Mouse (Mus musculus): ENCODE measurements around the gene 1700001J03Rik. TPM values are rescaled to one million over a fixed set of nuclear protein-coding genes. Genes with fewer than 3 reads are reported as not detected.
"Not testable (repeated sequence)": the region's sequence is repeated elsewhere in the genome, so short reads cannot be mapped to it uniquely, and the experiment has no call there.

1700001J03Rik gene
- not detected in 2 replicates for polyA plus RNA-seq (2015; fragmentation: Nextera tagmentation; extraction: Ambion mirVana)

DNA sequence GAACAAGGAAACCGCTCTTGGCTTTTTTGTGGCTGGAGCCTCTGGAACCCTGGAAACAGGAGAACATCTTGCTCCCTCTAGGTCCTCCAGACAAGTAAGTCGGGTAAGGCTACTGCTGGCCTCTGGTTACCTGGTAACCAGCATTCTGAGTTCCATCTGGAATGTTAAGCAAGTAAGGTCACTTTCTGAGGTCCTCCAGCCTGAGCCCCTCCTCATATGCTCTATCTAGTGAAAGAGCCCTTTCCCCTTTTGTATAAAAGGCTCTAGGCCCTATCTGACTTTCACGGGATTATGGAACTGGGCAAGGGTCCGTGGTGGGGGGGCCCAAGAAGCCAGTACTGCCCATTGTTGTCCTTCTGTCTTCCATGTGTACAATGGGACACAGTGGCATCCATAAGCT is at the start of gene 1700001J03Rik:
Gene 1700001J03Rik, minus strand, starts transcription at position 101 of the 400 bp plus-strand sequence.
- not testable (repeated sequence) for H3K27ac ChIP-seq (ENCODE audit: low read length); H3K4me1 ChIP-seq (replicated peaks; ENCODE audit: control insufficient read depth, insufficient read depth, low read length); H3K27me3 ChIP-seq (replicated peaks; ENCODE audit: control insufficient read depth, insufficient read depth, low read length); H3K36me3 ChIP-seq (ENCODE audit: control insufficient read depth, insufficient read depth); H3K9me3 ChIP-seq (ENCODE audit: control insufficient read depth, low read length); H3K9ac ChIP-seq (replicated peaks; ENCODE audit: low read depth, low read length); ATAC-seq; H3K4me3 ChIP-seq (replicated peaks; ENCODE audit: low read length); H3K4me2 ChIP-seq (ENCODE audit: low read length)
- WGBS = 76% methylated on average over 4 of the region's 4 CpGs

DNA sequence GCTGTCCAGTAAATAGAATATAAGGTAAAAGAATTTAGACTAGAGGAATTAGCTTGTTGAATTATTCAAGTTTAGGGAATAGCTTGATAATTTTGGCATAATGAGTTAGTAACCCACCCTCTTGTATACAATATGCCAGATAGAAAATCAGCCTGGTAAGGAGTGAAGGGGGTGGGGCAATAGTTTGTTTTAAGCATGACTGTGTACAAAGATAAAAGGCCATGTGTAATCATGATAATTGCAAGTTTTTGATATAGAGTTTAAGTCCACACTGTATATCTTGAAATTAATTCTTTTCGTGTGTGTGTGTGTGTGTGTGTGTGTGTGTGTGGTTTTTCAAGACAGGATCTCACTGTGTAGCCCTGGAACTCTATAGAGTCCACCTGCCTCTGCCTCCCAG is 49.2 kb upstream of the 1700001J03Rik start:
- Histone ChIP-seq H3K27me3 (replicated peaks; ENCODE audit: control insufficient read depth, insufficient read depth, low read length) (no peaks in the 10 kb centered on the region), H3K9me3 (ENCODE audit: control insufficient read depth, low read length) (no peaks in the 10 kb centered on the region), H3K4me2 (ENCODE audit: low read length) (no peak overlapping the region), H3K4me1 (replicated peaks; ENCODE audit: control insufficient read depth, insufficient read depth, low read length) (peaks cover 17% of the 10 kb centered on the region), H3K9ac (replicated peaks; ENCODE audit: low read depth, low read length) (no peak overlapping the region), H3K4me3 (replicated peaks; ENCODE audit: low read length) (no peak overlapping the region), H3K27ac (ENCODE audit: low read length) (no peak overlapping the region), H3K36me3 (ENCODE audit: control insufficient read depth, insufficient read depth) (no peaks in the 10 kb centered on the region)
- ATAC-seq = no peak
- WGBS = 88% methylated on average over 1 of the region's 1 CpGs

DNA sequence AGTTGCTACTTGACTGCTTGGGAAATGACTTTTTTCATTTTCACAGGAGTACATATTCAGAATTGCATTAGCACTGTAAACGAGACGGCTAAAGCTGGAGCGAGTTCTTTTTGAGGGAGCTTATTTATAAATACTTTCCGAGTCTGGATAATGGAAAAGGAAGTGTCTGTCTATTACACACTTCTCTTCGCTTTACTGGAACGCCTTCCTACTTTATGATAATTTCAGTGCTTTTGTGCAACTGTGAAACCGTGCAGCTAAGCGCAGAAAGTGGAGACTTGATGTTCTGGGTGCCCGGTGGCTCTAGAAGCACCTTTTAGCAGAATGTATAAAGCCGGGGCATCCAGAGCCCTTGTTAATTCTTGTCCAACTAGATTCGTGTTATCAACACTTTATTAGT is 47.7 kb upstream of the 1700001J03Rik start:
- 0 out of 2 replicates have a peak overlapping the region, but pooled peaks have one; percentile 6 for H3K9ac ChIP-seq (replicated peaks; ENCODE audit: low read depth, low read length)
- ATAC-seq = no peak
- 45% methylated on average over 11 of the region's 11 CpGs for WGBS
- H3K27ac ChIP-seq (ENCODE audit: low read length) = no peak overlapping the region
- H3K9me3 ChIP-seq (ENCODE audit: control insufficient read depth, low read length) = no peaks in the 10 kb centered on the region
- H3K4me3 ChIP-seq (replicated peaks; ENCODE audit: low read length) = peak overlapping the region; percentile 81
- H3K4me2 ChIP-seq (ENCODE audit: low read length) = peak overlapping the region; percentile 72
- H3K4me1 ChIP-seq (replicated peaks; ENCODE audit: control insufficient read depth, insufficient read depth, low read length) = peaks cover 17% of the 10 kb centered on the region
- no peaks in the 10 kb centered on the region for H3K27me3 ChIP-seq (replicated peaks; ENCODE audit: control insufficient read depth, insufficient read depth, low read length)
- no peaks in the 10 kb centered on the region for H3K36me3 ChIP-seq (ENCODE audit: control insufficient read depth, insufficient read depth)

DNA sequence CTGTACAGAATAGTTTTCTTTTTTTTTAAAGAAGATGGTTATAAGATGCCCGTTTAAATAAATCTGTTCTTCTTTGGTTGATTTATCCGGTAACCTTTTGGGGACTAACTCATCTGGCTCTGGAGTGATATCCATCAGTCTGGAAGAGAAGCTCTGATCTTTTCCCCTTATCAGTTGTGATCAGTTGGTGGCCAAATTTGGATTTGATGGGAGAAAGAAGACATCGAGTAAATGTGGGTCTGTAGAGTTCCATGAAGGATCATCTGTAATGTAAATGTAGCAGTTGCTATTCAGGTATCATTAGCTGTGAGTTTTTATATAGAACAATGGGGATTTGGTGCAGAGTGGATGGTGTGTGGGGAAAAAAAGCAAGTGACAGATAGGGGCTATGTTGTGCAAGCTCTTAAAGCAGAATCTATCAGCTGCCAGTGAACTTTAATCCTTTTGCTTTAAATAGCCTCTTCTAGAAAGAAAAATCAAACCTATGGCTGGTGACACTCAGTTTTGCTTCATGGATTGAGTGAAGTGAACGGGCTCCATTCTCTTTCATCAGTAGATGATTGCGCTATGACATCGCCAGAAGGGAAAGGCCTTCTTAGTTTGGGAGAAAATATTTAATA is 47.1 kb upstream of the 1700001J03Rik start:
- no peaks in the 10 kb centered on the region for H3K36me3 ChIP-seq (ENCODE audit: control insufficient read depth, insufficient read depth)
- no peaks in the 10 kb centered on the region for H3K9me3 ChIP-seq (ENCODE audit: control insufficient read depth, low read length)
- no peaks in the 10 kb centered on the region for H3K27me3 ChIP-seq (replicated peaks; ENCODE audit: control insufficient read depth, insufficient read depth, low read length)
- peak overlapping the region; percentile 72 for H3K4me2 ChIP-seq (ENCODE audit: low read length)
- no peak for ATAC-seq
- WGBS = 28% methylated on average over 6 of the region's 6 CpGs
- peaks cover 17% of the 10 kb centered on the region for H3K4me1 ChIP-seq (replicated peaks; ENCODE audit: control insufficient read depth, insufficient read depth, low read length)
- peak overlapping the region; percentile 86 for H3K9ac ChIP-seq (replicated peaks; ENCODE audit: low read depth, low read length)
- H3K4me3 ChIP-seq (replicated peaks; ENCODE audit: low read length) = peak overlapping the region; percentile 81
- H3K27ac ChIP-seq (ENCODE audit: low read length) = no peak overlapping the region

DNA sequence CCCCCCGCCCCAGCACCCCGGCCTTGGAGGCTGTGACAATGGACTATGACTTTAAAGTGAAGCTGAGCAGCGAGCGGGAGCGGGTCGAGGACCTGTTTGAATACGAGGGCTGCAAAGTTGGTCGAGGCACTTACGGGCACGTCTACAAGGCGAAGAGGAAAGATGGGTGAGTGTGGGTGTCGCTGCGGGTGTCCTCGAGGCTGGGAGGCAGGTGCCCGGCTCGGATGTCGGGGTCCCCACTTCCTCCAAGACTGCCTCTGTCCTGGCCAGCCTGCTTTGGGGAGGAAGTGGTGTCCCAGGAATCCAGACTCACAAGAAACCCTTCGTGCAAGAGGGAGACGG is 46.5 kb upstream of the 1700001J03Rik start:
- no peaks in the 10 kb centered on the region for H3K36me3 ChIP-seq (ENCODE audit: control insufficient read depth, insufficient read depth)
- WGBS = under 1% methylated on average over 19 of the region's 19 CpGs
- peaks cover 17% of the 10 kb centered on the region for H3K4me1 ChIP-seq (replicated peaks; ENCODE audit: control insufficient read depth, insufficient read depth, low read length)
- H3K27me3 ChIP-seq (replicated peaks; ENCODE audit: control insufficient read depth, insufficient read depth, low read length) = no peaks in the 10 kb centered on the region
- peak overlapping the region; percentile 99 for H3K27ac ChIP-seq (ENCODE audit: low read length)
- no peak; the same call in 1 of the 2 replicates for ATAC-seq
- peak overlapping the region; percentile 72 for H3K4me2 ChIP-seq (ENCODE audit: low read length)
- H3K4me3 ChIP-seq (replicated peaks; ENCODE audit: low read length) = peak overlapping the region; percentile 81
- no peaks in the 10 kb centered on the region for H3K9me3 ChIP-seq (ENCODE audit: control insufficient read depth, low read length)
- peak overlapping the region; percentile 86 for H3K9ac ChIP-seq (replicated peaks; ENCODE audit: low read depth, low read length)

DNA sequence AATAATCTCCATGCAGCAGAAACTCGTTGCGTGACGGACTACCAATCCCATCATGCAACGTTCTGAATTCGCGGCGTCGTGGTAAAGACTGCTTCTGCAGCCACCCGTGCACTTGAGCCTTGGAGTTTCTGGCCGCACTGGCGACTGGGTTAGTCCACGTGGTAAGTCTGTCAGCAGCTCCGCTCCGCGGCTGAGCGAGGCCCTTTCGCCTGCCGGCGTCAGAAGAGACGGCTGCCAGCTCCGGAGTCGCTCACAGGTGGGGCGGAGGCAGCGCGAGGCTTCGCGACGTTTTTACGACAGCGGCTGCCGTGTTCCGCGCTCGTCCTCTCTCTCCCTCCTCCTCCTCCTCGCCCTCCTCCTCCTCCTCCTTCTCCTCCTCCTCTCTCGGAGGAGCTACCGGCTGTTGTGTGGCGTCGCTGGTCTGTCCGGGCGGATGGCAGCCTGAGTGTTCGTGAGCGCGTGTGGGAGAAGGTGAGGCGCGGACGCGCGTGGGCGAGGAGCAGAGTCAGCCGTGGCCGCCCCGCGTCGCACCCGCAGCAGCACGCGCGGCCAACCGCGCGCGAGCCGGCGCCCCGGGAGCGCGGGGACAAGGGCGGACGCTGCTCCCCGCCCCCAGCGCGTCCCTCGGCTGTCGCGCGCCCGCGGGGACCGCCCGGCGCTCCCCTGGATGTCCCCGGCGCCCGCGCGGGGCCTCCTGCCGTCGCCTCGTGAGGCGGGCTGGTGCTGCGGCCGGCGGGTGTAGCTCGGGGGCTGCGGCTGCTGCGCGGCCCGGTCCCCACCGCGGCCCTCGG is 46.0 kb upstream of the 1700001J03Rik start, which contains the start of gene Cdk8:
Gene Cdk8, plus strand, starts transcription at position 367 of the 791 bp plus-strand sequence.
- H3K27ac ChIP-seq (ENCODE audit: low read length) = peak within 1 kb of the TSS; percentile 99
- H3K4me2 ChIP-seq (ENCODE audit: low read length) = peak within 1 kb of the TSS; percentile 72
- no peaks in the 10 kb centered on the region for H3K9me3 ChIP-seq (ENCODE audit: control insufficient read depth, low read length)
- no peaks in the 10 kb centered on the region for H3K27me3 ChIP-seq (replicated peaks; ENCODE audit: control insufficient read depth, insufficient read depth, low read length)
- no peaks in the 10 kb centered on the region for H3K36me3 ChIP-seq (ENCODE audit: control insufficient read depth, insufficient read depth)
- peak within 1 kb of the TSS; percentile 81 for H3K4me3 ChIP-seq (replicated peaks; ENCODE audit: low read length)
- H3K4me1 ChIP-seq (replicated peaks; ENCODE audit: control insufficient read depth, insufficient read depth, low read length) = peaks cover 17% of the 10 kb centered on the region
- WGBS = 0% methylated on average over 63 of the region's 102 CpGs
- peak; percentile 91 for ATAC-seq
- H3K9ac ChIP-seq (replicated peaks; ENCODE audit: low read depth, low read length) = peak within 1 kb of the TSS; percentile 86

DNA sequence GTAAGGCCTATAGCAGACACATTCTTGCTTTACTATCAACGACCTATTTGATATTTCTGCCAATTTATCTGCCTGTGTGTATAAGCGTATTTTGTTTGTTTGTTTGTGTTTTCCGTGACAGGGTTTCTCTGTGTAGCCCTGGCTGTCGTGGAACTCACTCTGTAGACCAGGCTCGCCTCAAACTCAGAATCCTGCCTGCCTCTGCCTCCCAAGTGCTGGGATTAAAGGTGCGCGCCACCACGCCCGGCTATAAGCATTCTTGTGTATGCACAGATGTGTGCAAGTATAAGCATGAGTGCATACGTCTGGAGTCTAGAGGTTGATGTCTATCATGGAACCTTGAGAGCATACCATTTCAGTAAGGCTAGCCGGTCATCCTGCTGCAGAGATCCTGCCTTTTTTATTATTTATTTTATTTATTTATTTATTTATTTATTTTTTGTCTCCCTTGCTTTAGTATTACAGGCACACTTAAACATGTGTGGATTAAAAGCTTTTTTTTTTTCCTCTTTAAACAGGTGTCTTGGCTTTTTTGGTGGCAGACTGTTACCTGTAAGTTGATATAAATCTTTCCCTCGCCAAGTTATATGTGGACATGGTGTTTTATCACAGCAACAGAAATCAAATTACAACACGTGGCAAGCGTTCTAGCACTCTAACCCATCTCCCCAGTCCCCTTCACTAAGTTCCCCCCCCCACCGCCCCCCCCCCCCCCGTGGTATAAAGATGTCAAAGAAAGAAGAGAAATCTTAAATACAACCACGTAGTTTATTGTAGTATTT is 45.0 kb upstream of the 1700001J03Rik start:
- peak overlapping the region; percentile 99; the same call in 1 of the 2 replicates for H3K27ac ChIP-seq (ENCODE audit: low read length)
- ATAC-seq = no peak
- H3K36me3 ChIP-seq (ENCODE audit: control insufficient read depth, insufficient read depth) = no peaks in the 10 kb centered on the region

DNA sequence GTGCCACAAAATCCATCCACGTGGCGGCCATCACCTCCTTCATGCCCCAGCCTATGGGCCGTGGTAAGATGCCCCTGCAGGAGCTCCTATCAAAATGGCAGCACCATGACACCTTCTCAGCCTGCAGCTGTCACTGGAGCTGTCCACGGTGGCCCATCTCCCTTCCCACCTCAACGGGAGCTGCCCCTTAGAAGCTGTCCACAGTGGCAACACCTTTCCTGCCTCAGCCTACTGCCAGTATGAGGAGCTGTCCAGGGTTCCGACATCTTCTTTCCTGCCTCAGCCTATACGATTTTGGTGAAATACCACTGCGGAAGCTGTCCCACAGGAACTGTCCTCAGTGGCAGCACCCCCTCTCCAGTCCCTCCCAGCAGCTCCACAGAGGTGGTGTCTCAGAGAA is 42.4 kb upstream of the 1700001J03Rik start:
- H3K4me2 ChIP-seq (ENCODE audit: low read length) = no peak overlapping the region
- no peak for ATAC-seq
- 88% methylated on average over 8 of the region's 8 CpGs for WGBS
- no peaks in the 10 kb centered on the region for H3K9me3 ChIP-seq (ENCODE audit: control insufficient read depth, low read length)
- H3K4me3 ChIP-seq (replicated peaks; ENCODE audit: low read length) = no peak overlapping the region
- H3K9ac ChIP-seq (replicated peaks; ENCODE audit: low read depth, low read length) = no peak overlapping the region
- no peak overlapping the region for H3K27ac ChIP-seq (ENCODE audit: low read length)
- H3K27me3 ChIP-seq (replicated peaks; ENCODE audit: control insufficient read depth, insufficient read depth, low read length) = no peaks in the 10 kb centered on the region
- no peaks in the 10 kb centered on the region for H3K36me3 ChIP-seq (ENCODE audit: control insufficient read depth, insufficient read depth)
- peaks cover 4% of the 10 kb centered on the region; the same call in 1 of the 2 replicates for H3K4me1 ChIP-seq (replicated peaks; ENCODE audit: control insufficient read depth, insufficient read depth, low read length)

More for the DNA sequence above, 45.0 kb upstream of the 1700001J03Rik start:
- no peaks in the 10 kb centered on the region for H3K27me3 ChIP-seq (replicated peaks; ENCODE audit: control insufficient read depth, insufficient read depth, low read length)
- H3K9ac ChIP-seq (replicated peaks; ENCODE audit: low read depth, low read length) = peak overlapping the region; percentile 86
- H3K4me1 ChIP-seq (replicated peaks; ENCODE audit: control insufficient read depth, insufficient read depth, low read length) = peaks cover 17% of the 10 kb centered on the region
- H3K4me3 ChIP-seq (replicated peaks; ENCODE audit: low read length) = peak overlapping the region; percentile 81
- H3K9me3 ChIP-seq (ENCODE audit: control insufficient read depth, low read length) = no peaks in the 10 kb centered on the region
- H3K4me2 ChIP-seq (ENCODE audit: low read length) = peak overlapping the region; percentile 58
- WGBS = 54% methylated on average over 17 of the region's 17 CpGs

DNA sequence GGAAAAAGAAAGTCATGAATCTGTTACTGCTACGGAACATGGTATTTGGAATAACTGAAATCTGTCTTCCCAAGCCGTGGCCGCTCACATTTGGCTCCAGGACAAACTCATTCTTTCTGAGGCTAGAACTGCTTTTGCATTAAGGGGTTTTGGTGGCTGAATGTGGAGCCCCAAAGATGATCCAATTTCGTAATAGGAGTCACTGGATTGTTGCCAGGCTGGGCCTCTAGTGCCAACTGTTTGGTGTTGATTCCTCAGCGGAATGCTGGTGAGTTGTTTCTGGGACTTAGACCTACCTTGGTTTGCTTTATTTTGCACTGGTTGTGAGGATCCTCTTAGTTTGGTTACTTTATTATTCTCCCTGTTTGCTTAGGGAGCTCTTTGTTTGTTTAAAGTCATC is 38.7 kb upstream of the 1700001J03Rik start:
- Histone ChIP-seq H3K9ac (replicated peaks; ENCODE audit: low read depth, low read length) (no peak overlapping the region), H3K27me3 (replicated peaks; ENCODE audit: control insufficient read depth, insufficient read depth, low read length) (no peaks in the 10 kb centered on the region), H3K36me3 (ENCODE audit: control insufficient read depth, insufficient read depth) (no peaks in the 10 kb centered on the region; the same call in 1 of the 2 replicates), H3K27ac (ENCODE audit: low read length) (no peak overlapping the region), H3K4me2 (ENCODE audit: low read length) (no peak overlapping the region), H3K9me3 (ENCODE audit: control insufficient read depth, low read length) (no peaks in the 10 kb centered on the region), H3K4me3 (replicated peaks; ENCODE audit: low read length) (no peak overlapping the region), H3K4me1 (replicated peaks; ENCODE audit: control insufficient read depth, insufficient read depth, low read length) (peaks cover 16% of the 10 kb centered on the region)
- 71% methylated on average over 5 of the region's 5 CpGs for WGBS
- no peak for ATAC-seq

All from forebrain, embryonic 16.5 days (tissue).